Mouse (Mus musculus): ENCODE measurements around the gene Trem3. TPM values are rescaled to one million over a fixed set of nuclear protein-coding genes. Genes with fewer than 3 reads are reported as not detected.

The Trem3 gene
- polyA plus RNA-seq, 1 experiment from 2014 or later = not detected

- Histone ChIP-seq H3K4me3 (no peak overlapping the region), H3K27ac (no peak overlapping the region), H3K36me3 (replicated peaks) (no peaks in the 10 kb centered on the region), H3K27me3 (ENCODE audit: poor library complexity, severe bottlenecking) (no peaks in the 10 kb centered on the region), H3K9me3 (no peaks in the 10 kb centered on the region), H3K4me1 (peaks cover 21% of the 10 kb centered on the region)
- DNase-seq (ENCODE audit: extremely low spot score, low spot score) = no peak
- 93% methylated on average over 5 of the region's 5 CpGs for WGBS
Observed at GRCm38 (mm10) chr17:48301792-48302191, 54.2 kb downstream of the Trem3 start.

Other genes with a start within 250 kb of the Trem3 start
- gene 1700122O11Rik, start 209.5 kb upstream of the Trem3 start, polyA plus RNA-seq (2016; fragmentation: Nextera tagmentation; extraction: Ambion mirVana) = not detected in 2 replicates
- gene 1700067P10Rik, start 158.5 kb upstream of the Trem3 start, polyA plus RNA-seq (2016; fragmentation: Nextera tagmentation; extraction: Ambion mirVana) = not detected in 2 replicates
- gene 9830107B12Rik, start 101.5 kb upstream of the Trem3 start, polyA plus RNA-seq (2016; fragmentation: Nextera tagmentation; extraction: Ambion mirVana) = not detected in 2 replicates
- gene A530064D06Rik, start 80.5 kb upstream of the Trem3 start, polyA plus RNA-seq (2016; fragmentation: Nextera tagmentation; extraction: Ambion mirVana) = not detected in 2 replicates
- not detected in 2 replicates for gene Trem1, start 15.0 kb upstream of the Trem3 start, polyA plus RNA-seq (2016; fragmentation: Nextera tagmentation; extraction: Ambion mirVana)
- gene Treml4, start 16.5 kb downstream of the Trem3 start, polyA plus RNA-seq (2016; fragmentation: Nextera tagmentation; extraction: Ambion mirVana) = 0.11 TPM in 1 of 2 replicates, not detected in the other
- 0.42 and 0.57 TPM in 2 replicates for gene Treml2, start 51.7 kb downstream of the Trem3 start, polyA plus RNA-seq (2016; fragmentation: Nextera tagmentation; extraction: Ambion mirVana)
- gene B430306N03Rik, start 68.4 kb downstream of the Trem3 start, polyA plus RNA-seq (2016; fragmentation: Nextera tagmentation; extraction: Ambion mirVana) = 0.06 TPM in 1 of 2 replicates, not detected in the other
- gene Trem2, start 98.6 kb downstream of the Trem3 start, polyA plus RNA-seq (2016; fragmentation: Nextera tagmentation; extraction: Ambion mirVana) = 0.87 and 1.2 TPM in 2 replicates
- gene Treml1, start 112.1 kb downstream of the Trem3 start, polyA plus RNA-seq (2016; fragmentation: Nextera tagmentation; extraction: Ambion mirVana) = 1.5 and 2.6 TPM in 2 replicates
- gene Nfya, start 162.1 kb downstream of the Trem3 start, polyA plus RNA-seq (2016; fragmentation: Nextera tagmentation; extraction: Ambion mirVana) = 18.7 and 19.0 TPM in 2 replicates
- 107 TPM in 2 replicates for gene Oard1, start 162.2 kb downstream of the Trem3 start, polyA plus RNA-seq (2016; fragmentation: Nextera tagmentation; extraction: Ambion mirVana)
- 0.64 and 0.78 TPM in 2 replicates for gene Apobec2, start 185.2 kb downstream of the Trem3 start, polyA plus RNA-seq (2016; fragmentation: Nextera tagmentation; extraction: Ambion mirVana)
- gene Tspo2, start 203.7 kb downstream of the Trem3 start, polyA plus RNA-seq (2016; fragmentation: Nextera tagmentation; extraction: Ambion mirVana) = not detected in 2 replicates
- gene Unc5cl, start 207.1 kb downstream of the Trem3 start, polyA plus RNA-seq (2016; fragmentation: Nextera tagmentation; extraction: Ambion mirVana) = 0.07 and 0.27 TPM in 2 replicates